Mouse (Mus musculus): ENCODE measurements around the gene Vmn2r82.
"Not testable (repeated sequence)": the region's sequence is repeated elsewhere in the genome, so short reads cannot be mapped to it uniquely, and the experiment has no call there.

Vmn2r82 gene

GRCm38 (mm10) chr10:79356220-79356619 lies at the start of gene Vmn2r82:
Vmn2r82 (plus strand) TSS chr10:79356520.
- DNase-seq: not testable (repeated sequence)

- not testable (repeated sequence) for DNase-seq
These were observed 34.1 kb upstream of the Vmn2r82 start for GRCm38 (mm10) chr10:79322033-79322736.

- no peak for DNase-seq
These were observed 33.6 kb upstream of the Vmn2r82 start for GRCm38 (mm10) chr10:79322737-79323086.

GRCm38 (mm10) chr10:79399946-79400700 lies 43.8 kb downstream of the Vmn2r82 start:
- DNase-seq: not testable (repeated sequence)

- DNase-seq: no peak
These were observed 60.9 kb downstream of the Vmn2r82 start for GRCm38 (mm10) chr10:79417142-79417771.

- not testable (repeated sequence) for DNase-seq
These were observed 61.5 kb downstream of the Vmn2r82 start for GRCm38 (mm10) chr10:79417772-79418170.

- DNase-seq: not testable (repeated sequence)
These were observed 79.0 kb downstream of the Vmn2r82 start for GRCm38 (mm10) chr10:79435141-79435820.
